Mouse (Mus musculus): ENCODE measurements at regions not wholly inside any gene's neighbourhood (a gene's known extent, or its start where the extent isn't known, plus 50 kb on each side); places are given as distances from the start of the nearest gene placed in this dataset.

- DNase-seq (ENCODE audit: extremely low spot score in 1 of 2, low spot score in 1 of 2), result no peak
These were observed 439.4 kb downstream of the Rps24 start for GRCm38 (mm10) chr14:24926086-24927048.

- DNase-seq (ENCODE audit: extremely low spot score in 1 of 2, low spot score in 1 of 2), result no peak
These were observed 441.8 kb downstream of the Rps24 start for GRCm38 (mm10) chr14:24928726-24929125.

- DNase-seq (ENCODE audit: extremely low spot score in 1 of 2, low spot score in 1 of 2), result no peak
These were observed 443.3 kb downstream of the Rps24 start for GRCm38 (mm10) chr14:24930251-24930650.

- DNase-seq (ENCODE audit: extremely low spot score in 1 of 2, low spot score in 1 of 2), result no peak
These were observed 451.0 kb downstream of the Rps24 start for GRCm38 (mm10) chr14:24937876-24938275.

GRCm38 (mm10) chr14:24939068-24939467, 452.1 kb downstream of the Rps24 start:
- no peak for DNase-seq (ENCODE audit: extremely low spot score in 1 of 2, low spot score in 1 of 2)

GRCm38 (mm10) chr14:24939476-24940200, 452.7 kb downstream of the Rps24 start:
- peak; percentile 64 for DNase-seq (ENCODE audit: extremely low spot score in 1 of 2, low spot score in 1 of 2)

- DNase-seq (ENCODE audit: extremely low spot score in 1 of 2, low spot score in 1 of 2), result no peak
These were observed 458.8 kb downstream of the Rps24 start for GRCm38 (mm10) chr14:24945716-24946115.

- DNase-seq (ENCODE audit: extremely low spot score in 1 of 2, low spot score in 1 of 2), result no peak
These were observed 460.2 kb downstream of the Rps24 start for GRCm38 (mm10) chr14:24947084-24947483.

GRCm38 (mm10) chr14:24955891-24956410, 469.0 kb downstream of the Rps24 start:
- no peak for DNase-seq (ENCODE audit: extremely low spot score in 1 of 2, low spot score in 1 of 2)

GRCm38 (mm10) chr14:24956528-24957210, 469.7 kb downstream of the Rps24 start:
- no peak for DNase-seq (ENCODE audit: extremely low spot score in 1 of 2, low spot score in 1 of 2)

GRCm38 (mm10) chr14:24957392-24957791, 470.5 kb downstream of the Rps24 start:
- no peak for DNase-seq (ENCODE audit: extremely low spot score in 1 of 2, low spot score in 1 of 2)

- no peak for DNase-seq (ENCODE audit: extremely low spot score in 1 of 2, low spot score in 1 of 2)
These were observed 471.9 kb downstream of the Rps24 start for GRCm38 (mm10) chr14:24958821-24959220.

GRCm38 (mm10) chr14:24959401-24959800, 472.5 kb downstream of the Rps24 start:
- DNase-seq (ENCODE audit: extremely low spot score in 1 of 2, low spot score in 1 of 2), result no peak

GRCm38 (mm10) chr14:24960082-24960482, 473.2 kb downstream of the Rps24 start:
- DNase-seq (ENCODE audit: extremely low spot score in 1 of 2, low spot score in 1 of 2), result peak in 1 of 2 experiments; percentile 21

- no peak for DNase-seq (ENCODE audit: extremely low spot score in 1 of 2, low spot score in 1 of 2)
These were observed 473.9 kb downstream of the Rps24 start for GRCm38 (mm10) chr14:24960875-24961274.

- no peak for DNase-seq (ENCODE audit: extremely low spot score in 1 of 2, low spot score in 1 of 2)
These were observed 474.8 kb downstream of the Rps24 start for GRCm38 (mm10) chr14:24961721-24962120.

- DNase-seq (ENCODE audit: extremely low spot score in 1 of 2, low spot score in 1 of 2), result no peak
These were observed 482.7 kb downstream of the Rps24 start for GRCm38 (mm10) chr14:24969584-24969983.

- DNase-seq (ENCODE audit: extremely low spot score in 1 of 2, low spot score in 1 of 2), result no peak
These were observed 485.4 kb downstream of the Rps24 start for GRCm38 (mm10) chr14:24972357-24972756.

GRCm38 (mm10) chr14:24973039-24973438, 485.9 kb upstream of the Zmiz1 start:
- no peak for DNase-seq (ENCODE audit: extremely low spot score in 1 of 2, low spot score in 1 of 2)

GRCm38 (mm10) chr14:24973591-24973990, 485.4 kb upstream of the Zmiz1 start:
- DNase-seq (ENCODE audit: extremely low spot score in 1 of 2, low spot score in 1 of 2), result no peak

- no peak for DNase-seq (ENCODE audit: extremely low spot score in 1 of 2, low spot score in 1 of 2)
These were observed 476.5 kb upstream of the Zmiz1 start for GRCm38 (mm10) chr14:24982489-24982888.
